Mouse (Mus musculus) macrophage (primary cell): Measurements from ENCODE around the gene Poglut1. TPM values are rescaled to one million over a fixed set of nuclear protein-coding genes. Genes with fewer than 3 reads are reported as not detected.
A peak's percentile ranks its signal among the peaks of the same experiment; 100 is the strongest.
"Not testable (repeated sequence)": the region's sequence is repeated elsewhere in the genome, so short reads cannot be mapped to it uniquely, and the experiment has no call there.

Experiments used
- H3K27ac ChIP-seq: fragments of 350-480 bp; formaldehyde crosslinking; 2 replicates; pipeline ENCODE4 v1.9.0; 2021
- H3K36me3 ChIP-seq: fragments of 350-480 bp; formaldehyde crosslinking; 2 replicates; pipeline ENCODE4 v1.9.0; 2021; ENCODE audit errors: inconsistent target
- H3K4me3 ChIP-seq: fragments of 350-480 bp; formaldehyde crosslinking; 2 replicates; pipeline ENCODE4 v1.9.0; 2021; ENCODE audit errors: inconsistent target
- H3K79me2 ChIP-seq: fragments of 350-480 bp; formaldehyde crosslinking; 2 replicates; pipeline ENCODE4 v1.9.0; 2021; ENCODE audit errors: inconsistent target
- WGBS: methylation state at CpG from one replicate; pipeline ENCODE4 v1.1.7; 2026; ENCODE audit warnings: inconsistent platforms; ENCODE audit not compliant: missing documents; 5-methylcytosine and 5-hydroxymethylcytosine counted together
- polyA plus RNA-seq: library from polyadenylated mRNA; stranded (reverse); fragments of 250-400 nt; gene quantifications from 3 replicates; pipeline ENCODE4 v1.2.4, GENCODE M21; 2018; ENCODE audit warnings: inconsistent platforms

Poglut1 gene
- polyA plus RNA-seq, 1 experiment from 2014 or later = 17.7 TPM

- Histone ChIP-seq H3K36me3 (peaks cover 21% of the 10 kb centered on the region), H3K79me2 (no peaks in the 10 kb centered on the region), H3K27ac (no peak overlapping the region), H3K4me3 (no peak overlapping the region)
- WGBS = 66% methylated on average over 4 of the region's 4 CpGs
Measured at GRCm38 (mm10) chr16:38506041-38506634, 43.9 kb downstream of the Poglut1 start.

GRCm38 (mm10) chr16:38503528-38503927 is 46.5 kb downstream of the Poglut1 start:
- no peak overlapping the region for H3K4me3 ChIP-seq
- no peaks in the 10 kb centered on the region for H3K79me2 ChIP-seq
- WGBS = 88% methylated on average over 4 of the region's 4 CpGs
- H3K27ac ChIP-seq = no peak overlapping the region
- peaks cover 21% of the 10 kb centered on the region for H3K36me3 ChIP-seq

DNA sequence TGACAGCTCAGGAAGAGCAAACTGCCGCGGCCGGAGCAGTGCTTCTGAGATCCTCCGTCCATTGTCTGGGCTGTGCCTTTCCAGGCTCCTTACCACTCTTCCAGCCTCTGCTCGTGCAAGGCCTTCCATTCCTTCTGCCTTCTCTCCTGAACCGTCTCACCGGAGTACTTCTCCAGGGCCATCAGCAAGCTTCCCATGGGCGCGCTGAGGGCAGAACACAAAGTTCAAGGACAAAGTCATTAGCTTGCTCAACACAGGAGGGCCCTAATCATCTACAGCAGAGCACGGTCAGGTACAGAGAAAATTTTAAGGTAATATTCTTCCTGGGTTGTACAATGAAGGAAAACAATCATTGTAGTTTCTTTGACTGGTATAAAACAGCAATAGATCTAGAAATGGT is 47.6 kb downstream of the Poglut1 start:
- H3K27ac ChIP-seq = no peak overlapping the region
- no peaks in the 10 kb centered on the region for H3K79me2 ChIP-seq
- no peak overlapping the region for H3K4me3 ChIP-seq
- H3K36me3 ChIP-seq = peaks cover 27% of the 10 kb centered on the region
- WGBS = 96% methylated on average over 9 of the region's 10 CpGs

- Histone ChIP-seq H3K36me3 (peaks cover 19% of the 10 kb centered on the region; the same call in 1 of the 2 replicates), H3K27ac (no peak overlapping the region), H3K79me2 (no peaks in the 10 kb centered on the region), H3K4me3 (no peak overlapping the region)
- WGBS = 98% methylated on average over 6 of the region's 7 CpGs
Measured at GRCm38 (mm10) chr16:38496604-38497140, 53.4 kb downstream of the Poglut1 start.

DNA sequence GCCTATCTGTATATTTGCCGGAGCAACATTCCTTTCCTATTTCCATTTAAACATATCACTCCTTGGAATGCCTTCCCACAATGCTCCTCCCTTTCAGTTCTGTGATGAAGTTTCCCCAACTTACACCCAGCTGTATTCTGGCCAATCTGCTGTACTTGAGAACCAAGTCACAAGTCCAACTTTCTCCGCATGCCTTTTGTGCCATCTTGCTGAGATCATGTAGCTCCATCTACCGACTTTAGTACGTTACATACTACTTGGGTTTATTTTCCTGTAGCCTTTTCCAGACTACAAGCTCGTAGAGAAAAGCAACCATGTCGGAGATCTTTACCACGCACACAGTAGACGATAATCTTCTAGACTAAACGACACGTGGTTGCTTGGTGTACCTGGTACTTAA is 56.2 kb downstream of the Poglut1 start:
- 88% methylated on average over 10 of the region's 10 CpGs for WGBS
- no peaks in the 10 kb centered on the region for H3K79me2 ChIP-seq
- peaks cover 26% of the 10 kb centered on the region; the same call in 1 of the 2 replicates for H3K36me3 ChIP-seq
- H3K4me3 ChIP-seq = no peak overlapping the region
- H3K27ac ChIP-seq = no peak overlapping the region

GRCm38 (mm10) chr16:38492551-38492950 is 57.5 kb downstream of the Poglut1 start:
- peaks cover 21% of the 10 kb centered on the region; the same call in 1 of the 2 replicates for H3K36me3 ChIP-seq
- H3K27ac ChIP-seq = no peak overlapping the region
- H3K79me2 ChIP-seq = no peaks in the 10 kb centered on the region
- H3K4me3 ChIP-seq = no peak overlapping the region
- 88% methylated on average over 3 of the region's 3 CpGs for WGBS

- 40% methylated on average over 40 of the region's 42 CpGs for WGBS
- Histone ChIP-seq H3K4me3 (no peak overlapping the region), H3K27ac (no peak overlapping the region), H3K79me2 (no peaks in the 10 kb centered on the region), H3K36me3 (peaks cover 16% of the 10 kb centered on the region; the same call in 1 of the 2 replicates)
Measured at GRCm38 (mm10) chr16:38483582-38484309, 66.3 kb downstream of the Poglut1 start.

DNA sequence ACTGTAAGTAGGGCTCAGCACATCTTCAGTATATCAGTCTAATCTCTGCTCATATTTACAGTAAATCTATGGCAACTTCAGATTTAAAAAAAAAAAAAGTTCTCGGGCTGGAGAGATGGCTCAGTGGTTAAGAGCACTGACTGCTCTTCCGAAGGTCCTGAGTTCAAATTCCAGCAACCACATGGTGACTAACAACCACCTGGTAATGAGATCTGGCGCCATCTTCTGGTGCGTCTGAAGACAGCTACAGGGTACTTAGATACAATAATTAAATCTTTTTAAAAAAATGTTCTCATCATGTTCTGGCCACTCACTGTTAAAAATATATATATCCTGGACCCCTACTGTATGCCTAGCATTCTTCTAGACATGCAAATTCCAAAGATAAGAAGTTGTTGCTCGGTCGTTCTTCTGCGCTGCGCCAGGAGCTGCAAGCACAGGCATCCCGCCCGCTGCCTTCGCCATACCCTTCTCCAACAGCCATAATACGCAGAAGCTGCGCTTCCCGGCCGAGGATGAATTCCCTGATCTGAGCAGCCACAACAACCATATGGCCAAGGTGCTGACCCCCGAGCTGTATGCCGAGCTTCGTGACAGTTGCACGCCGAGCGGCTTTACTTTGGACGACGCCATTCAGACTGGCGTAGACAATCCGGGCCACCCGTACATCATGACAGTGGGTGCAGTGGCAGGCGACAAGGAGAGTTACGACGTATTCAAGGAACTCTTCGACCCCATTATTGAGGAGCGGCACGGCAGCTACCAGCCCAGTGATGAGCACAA is 67.1 kb downstream of the Poglut1 start:
- H3K36me3 ChIP-seq = peaks cover 16% of the 10 kb centered on the region; the same call in 1 of the 2 replicates
- no peak overlapping the region for H3K4me3 ChIP-seq
- H3K27ac ChIP-seq = no peak overlapping the region
- no peaks in the 10 kb centered on the region for H3K79me2 ChIP-seq
- 50% methylated on average over 32 of the region's 32 CpGs for WGBS

DNA sequence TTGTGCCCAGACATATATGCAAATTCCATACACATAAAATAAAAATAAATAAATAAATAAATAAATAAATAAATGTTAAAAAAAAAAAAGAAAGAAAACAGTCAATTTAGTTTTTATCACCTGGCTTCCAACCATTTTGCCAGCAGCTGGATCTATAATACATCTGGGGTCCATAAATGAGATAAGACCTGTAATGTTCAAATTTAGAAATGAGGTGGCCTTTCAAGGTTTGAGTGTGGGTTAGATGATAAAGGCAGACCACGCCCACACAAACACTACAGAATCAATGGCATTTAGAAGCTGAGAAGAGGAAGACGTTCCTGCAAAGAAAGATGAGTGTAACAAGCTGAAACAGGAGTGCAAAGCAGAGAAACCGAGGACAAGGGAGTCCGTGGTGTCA is 68.7 kb downstream of the Poglut1 start:
- peaks cover 11% of the 10 kb centered on the region; the same call in 1 of the 2 replicates for H3K36me3 ChIP-seq
- no peaks in the 10 kb centered on the region for H3K79me2 ChIP-seq
- no peak overlapping the region for H3K27ac ChIP-seq
- no peak overlapping the region for H3K4me3 ChIP-seq
- WGBS = 88% methylated on average over 4 of the region's 4 CpGs

DNA sequence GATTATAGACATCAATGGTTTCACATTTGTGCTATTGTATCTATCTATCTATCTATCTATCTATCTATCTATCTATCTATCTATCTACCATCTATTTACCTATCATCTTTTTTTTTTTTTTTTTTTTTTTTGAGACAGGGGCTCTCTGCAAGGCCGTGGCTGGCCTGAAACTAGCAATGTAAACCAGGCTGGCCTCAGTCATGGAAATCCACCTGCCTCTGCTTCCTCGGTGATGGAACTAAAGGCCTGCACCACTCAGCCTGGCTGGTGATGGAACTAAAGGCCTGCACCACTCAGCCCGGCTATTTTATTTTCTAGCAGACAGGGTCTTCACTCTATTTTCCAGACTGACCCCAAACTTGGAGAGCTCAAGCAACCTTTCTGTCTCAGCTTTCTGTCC is 71.8 kb downstream of the Poglut1 start:
- H3K4me3 ChIP-seq = no peak overlapping the region
- no peak overlapping the region for H3K27ac ChIP-seq
- WGBS = 100% methylated on average over 3 of the region's 3 CpGs
- H3K79me2 ChIP-seq = peaks cover 1% of the 10 kb centered on the region; the same call in 1 of the 2 replicates
- H3K36me3 ChIP-seq = no peaks in the 10 kb centered on the region; the same call in 1 of the 2 replicates

DNA sequence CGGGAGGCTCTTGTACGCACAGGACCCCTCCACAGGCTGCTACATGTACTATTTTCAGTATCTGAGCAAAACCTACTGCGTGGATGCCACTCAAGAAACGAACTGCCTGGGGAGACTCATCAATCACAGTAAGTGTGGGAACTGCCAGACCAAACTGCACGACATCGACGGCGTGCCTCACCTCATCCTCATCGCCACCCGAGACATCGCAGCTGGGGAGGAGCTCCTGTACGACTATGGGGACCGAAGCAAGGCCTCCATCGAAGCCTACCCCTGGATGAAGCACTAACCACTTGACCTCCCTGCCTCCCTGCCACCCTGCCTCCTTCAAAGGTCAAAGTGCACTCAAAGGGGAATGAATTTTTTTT is 72.8 kb downstream of the Poglut1 start:
- H3K27ac ChIP-seq = peak overlapping the region; percentile 77; the same call in 1 of the 2 replicates
- not testable (repeated sequence) for H3K79me2 ChIP-seq
- 78% methylated on average over 14 of the region's 14 CpGs for WGBS

GRCm38 (mm10) chr16:38476312-38477240 is 73.5 kb downstream of the Poglut1 start:
- 12% methylated on average over 34 of the region's 34 CpGs for WGBS
- H3K27ac ChIP-seq = peak overlapping the region; percentile 77
- H3K79me2 ChIP-seq = peaks cover 13% of the 10 kb centered on the region; the same call in 1 of the 2 replicates
- no peaks in the 10 kb centered on the region for H3K36me3 ChIP-seq
- H3K4me3 ChIP-seq = peak overlapping the region; percentile 22; the same call in 1 of the 2 replicates

More for the DNA sequence above, 72.8 kb downstream of the Poglut1 start:
- not testable (repeated sequence) for H3K4me3 ChIP-seq, H3K36me3 ChIP-seq

DNA sequence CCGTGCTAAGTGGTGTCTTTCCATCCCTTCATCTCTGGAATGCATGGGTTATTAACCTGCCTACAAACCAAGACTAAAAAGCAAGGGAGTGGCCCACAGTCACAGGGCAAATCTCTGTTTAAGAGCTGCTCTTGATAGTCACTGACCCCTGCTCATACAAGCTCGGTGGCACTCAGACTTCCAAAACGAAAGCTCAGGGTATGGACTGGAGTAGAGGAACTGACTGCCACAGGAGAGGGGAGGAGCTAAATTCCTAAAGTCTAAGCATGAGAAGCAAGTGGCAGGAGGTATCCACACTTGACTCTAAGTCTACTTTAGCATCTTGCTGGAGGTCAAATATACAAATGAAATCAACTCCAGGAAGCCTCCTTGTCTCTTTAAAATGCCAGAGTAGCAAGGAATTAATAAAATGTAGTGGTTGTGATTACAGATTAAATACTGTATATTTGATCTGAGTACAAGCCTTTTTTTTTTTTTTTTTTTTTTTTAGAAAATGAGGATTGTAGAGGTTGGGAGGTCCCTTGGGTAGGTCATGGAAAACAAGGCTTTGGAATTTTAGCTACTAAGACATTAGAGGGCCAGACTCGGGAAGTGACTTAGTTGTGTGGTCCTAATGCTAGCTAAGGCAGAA is 74.3 kb downstream of the Poglut1 start:
- Histone ChIP-seq H3K36me3 (no peaks in the 10 kb centered on the region), H3K27ac (peak overlapping the region; percentile 77), H3K79me2 (peaks cover 20% of the 10 kb centered on the region; the same call in 1 of the 2 replicates), H3K4me3 (peak overlapping the region; percentile 22; the same call in 1 of the 2 replicates)
- WGBS = 30% methylated on average over 4 of the region's 4 CpGs
